Mouse (Mus musculus): ENCODE results near the gene Rexo5. TPM values are rescaled to one million over a fixed set of nuclear protein-coding genes. Genes with fewer than 3 reads are reported as not detected.
A peak's percentile ranks its signal among the peaks of the same experiment; 100 is the strongest.

Gene Rexo5
- polyA plus RNA-seq, 1 experiment from 2014 or later, result 9.6 TPM

GRCm38 (mm10) chr7:119849096-119849495, 55.3 kb downstream of the Rexo5 start:
- ATAC-seq (ENCODE audit: low FRiP score), result peak; percentile 32; the same call in 1 of the 2 replicates
- Histone ChIP-seq H3K9me3 (no peaks in the 10 kb centered on the region), H3K4me2 (no peak overlapping the region), H3K27ac (no peak overlapping the region), H3K27me3 (no peaks in the 10 kb centered on the region), H3K4me3 (no peak overlapping the region), H3K4me1 (replicated peaks) (no peaks in the 10 kb centered on the region), H3K9ac (no peak overlapping the region), H3K36me3 (peaks cover 7% of the 10 kb centered on the region; the same call in 1 of the 2 replicates)
- WGBS, result 3% methylated on average over 1 of the region's 1 CpGs

- Histone ChIP-seq H3K36me3 (peaks cover 15% of the 10 kb centered on the region; the same call in 1 of the 2 replicates), H3K9me3 (no peaks in the 10 kb centered on the region), H3K4me3 (no peak overlapping the region), H3K9ac (no peak overlapping the region), H3K27me3 (no peaks in the 10 kb centered on the region), H3K27ac (no peak overlapping the region), H3K4me2 (no peak overlapping the region), H3K4me1 (replicated peaks) (no peaks in the 10 kb centered on the region)
- 79% methylated on average over 5 of the region's 5 CpGs for WGBS
- ATAC-seq (ENCODE audit: low FRiP score), result no peak
These were observed 56.9 kb downstream of the Rexo5 start for GRCm38 (mm10) chr7:119850737-119851136.

- H3K27ac ChIP-seq, result no peak overlapping the region
- no peaks in the 10 kb centered on the region for H3K27me3 ChIP-seq
- H3K9ac ChIP-seq, result no peak overlapping the region
- H3K4me2 ChIP-seq, result no peak overlapping the region
- ATAC-seq (ENCODE audit: low FRiP score), result no peak
- no peaks in the 10 kb centered on the region for H3K9me3 ChIP-seq
- H3K4me3 ChIP-seq, result no peak overlapping the region
- peaks cover 23% of the 10 kb centered on the region for H3K36me3 ChIP-seq
- no peaks in the 10 kb centered on the region for H3K4me1 ChIP-seq (replicated peaks)
These were observed 58.7 kb downstream of the Rexo5 start for GRCm38 (mm10) chr7:119852494-119852893.

- H3K36me3 ChIP-seq, result peaks cover 30% of the 10 kb centered on the region
- H3K4me1 ChIP-seq (replicated peaks), result no peaks in the 10 kb centered on the region
- H3K4me2 ChIP-seq, result no peak overlapping the region
- no peak overlapping the region for H3K9ac ChIP-seq
- H3K4me3 ChIP-seq, result no peak overlapping the region
- H3K27me3 ChIP-seq, result no peaks in the 10 kb centered on the region
- WGBS, result 90% methylated on average over 1 of the region's 1 CpGs
- no peaks in the 10 kb centered on the region for H3K9me3 ChIP-seq
- H3K27ac ChIP-seq, result no peak overlapping the region
- ATAC-seq (ENCODE audit: low FRiP score), result no peak
These were observed 59.4 kb downstream of the Rexo5 start for GRCm38 (mm10) chr7:119853186-119853585.

GRCm38 (mm10) chr7:119854362-119854761, 60.6 kb downstream of the Rexo5 start:
- H3K9me3 ChIP-seq, result no peaks in the 10 kb centered on the region
- no peak overlapping the region for H3K4me2 ChIP-seq
- H3K4me3 ChIP-seq, result no peak overlapping the region
- ATAC-seq (ENCODE audit: low FRiP score), result no peak
- H3K36me3 ChIP-seq, result peaks cover 37% of the 10 kb centered on the region
- no peaks in the 10 kb centered on the region for H3K27me3 ChIP-seq
- 96% methylated on average over 2 of the region's 2 CpGs for WGBS
- H3K9ac ChIP-seq, result no peak overlapping the region
- H3K27ac ChIP-seq, result no peak overlapping the region
- H3K4me1 ChIP-seq (replicated peaks), result no peaks in the 10 kb centered on the region

- Histone ChIP-seq H3K4me3 (no peak overlapping the region), H3K27ac (no peak overlapping the region), H3K4me2 (no peak overlapping the region), H3K9me3 (no peaks in the 10 kb centered on the region), H3K9ac (no peak overlapping the region), H3K4me1 (replicated peaks) (peaks cover under 1% of the 10 kb centered on the region; the same call in 1 of the 2 replicates), H3K27me3 (no peaks in the 10 kb centered on the region), H3K36me3 (peaks cover 41% of the 10 kb centered on the region)
- ATAC-seq (ENCODE audit: low FRiP score), result no peak
These were observed 61.2 kb downstream of the Rexo5 start for GRCm38 (mm10) chr7:119855031-119855430.

- Histone ChIP-seq H3K27me3 (no peaks in the 10 kb centered on the region), H3K4me3 (no peak overlapping the region), H3K4me2 (no peak overlapping the region), H3K9me3 (no peaks in the 10 kb centered on the region), H3K9ac (no peak overlapping the region), H3K27ac (no peak overlapping the region), H3K36me3 (peaks cover 31% of the 10 kb centered on the region), H3K4me1 (replicated peaks) (peaks cover 23% of the 10 kb centered on the region)
- 80% methylated on average over 6 of the region's 6 CpGs for WGBS
- no peak for ATAC-seq (ENCODE audit: low FRiP score)
These were observed 65.7 kb downstream of the Rexo5 start for GRCm38 (mm10) chr7:119859476-119859875.

DNA sequence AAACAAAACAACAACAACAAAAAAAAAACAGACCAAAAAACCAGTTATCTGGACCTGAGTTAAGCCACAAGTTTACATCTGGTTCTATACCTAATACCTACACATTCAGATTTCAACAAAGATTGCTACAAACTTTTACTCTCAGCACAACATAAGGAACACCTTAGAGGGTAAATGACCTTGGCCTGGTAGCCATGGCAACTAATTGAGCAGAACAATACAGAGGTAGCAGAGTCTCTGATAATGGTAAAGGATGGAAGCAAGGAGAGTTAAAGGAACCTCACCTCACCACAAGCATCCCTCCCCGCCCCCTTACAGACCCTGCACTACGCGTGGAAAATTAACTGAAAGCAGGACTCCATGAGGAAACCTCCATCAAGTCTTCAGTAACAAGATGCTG, 66.3 kb downstream of the Rexo5 start:
- Histone ChIP-seq H3K27me3 (no peaks in the 10 kb centered on the region), H3K4me3 (no peak overlapping the region), H3K9me3 (no peaks in the 10 kb centered on the region), H3K36me3 (peaks cover 26% of the 10 kb centered on the region), H3K9ac (no peak overlapping the region), H3K27ac (no peak overlapping the region), H3K4me2 (no peak overlapping the region), H3K4me1 (replicated peaks) (peaks cover 23% of the 10 kb centered on the region)
- 90% methylated on average over 3 of the region's 3 CpGs for WGBS
- no peak for ATAC-seq (ENCODE audit: low FRiP score)

GRCm38 (mm10) chr7:119860554-119860953, 66.7 kb downstream of the Rexo5 start:
- Histone ChIP-seq H3K9ac (no peak overlapping the region), H3K4me3 (no peak overlapping the region), H3K27ac (no peak overlapping the region), H3K36me3 (peaks cover 26% of the 10 kb centered on the region), H3K4me1 (replicated peaks) (peaks cover 23% of the 10 kb centered on the region), H3K27me3 (no peaks in the 10 kb centered on the region), H3K4me2 (no peak overlapping the region), H3K9me3 (no peaks in the 10 kb centered on the region)
- 94% methylated on average over 2 of the region's 2 CpGs for WGBS
- no peak for ATAC-seq (ENCODE audit: low FRiP score)

- Histone ChIP-seq H3K4me3 (no peak overlapping the region), H3K36me3 (peaks cover 26% of the 10 kb centered on the region), H3K27me3 (no peaks in the 10 kb centered on the region), H3K27ac (peak overlapping the region; percentile 80), H3K4me1 (replicated peaks) (peaks cover 23% of the 10 kb centered on the region), H3K9ac (no peak overlapping the region), H3K9me3 (no peaks in the 10 kb centered on the region), H3K4me2 (no peak overlapping the region)
- no peak for ATAC-seq (ENCODE audit: low FRiP score)
These were observed 67.1 kb downstream of the Rexo5 start for GRCm38 (mm10) chr7:119860971-119861334.

- H3K27me3 ChIP-seq, result no peaks in the 10 kb centered on the region
- H3K36me3 ChIP-seq, result peaks cover 23% of the 10 kb centered on the region
- 0 out of 2 replicates have a peak overlapping the region, but pooled peaks have one; percentile 30 for H3K9ac ChIP-seq
- no peaks in the 10 kb centered on the region for H3K9me3 ChIP-seq
- H3K4me3 ChIP-seq, result no peak overlapping the region
- H3K4me2 ChIP-seq, result no peak overlapping the region
- 20% methylated on average over 6 of the region's 6 CpGs for WGBS
- ATAC-seq (ENCODE audit: low FRiP score), result peak; percentile 71
- peaks cover 23% of the 10 kb centered on the region for H3K4me1 ChIP-seq (replicated peaks)
- peak overlapping the region; percentile 80 for H3K27ac ChIP-seq
These were observed 67.7 kb downstream of the Rexo5 start for GRCm38 (mm10) chr7:119861335-119862091.

GRCm38 (mm10) chr7:119862167-119862566, 68.4 kb downstream of the Rexo5 start:
- Histone ChIP-seq H3K27me3 (no peaks in the 10 kb centered on the region), H3K4me3 (no peak overlapping the region), H3K4me2 (no peak overlapping the region), H3K9ac (0 out of 2 replicates have a peak overlapping the region, but pooled peaks have one; percentile 30), H3K27ac (peak overlapping the region; percentile 80), H3K4me1 (replicated peaks) (peaks cover 23% of the 10 kb centered on the region), H3K36me3 (peaks cover 20% of the 10 kb centered on the region), H3K9me3 (no peaks in the 10 kb centered on the region)
- ATAC-seq (ENCODE audit: low FRiP score), result peak; percentile 18; the same call in 1 of the 2 replicates
- WGBS, result 43% methylated on average over 1 of the region's 1 CpGs

DNA sequence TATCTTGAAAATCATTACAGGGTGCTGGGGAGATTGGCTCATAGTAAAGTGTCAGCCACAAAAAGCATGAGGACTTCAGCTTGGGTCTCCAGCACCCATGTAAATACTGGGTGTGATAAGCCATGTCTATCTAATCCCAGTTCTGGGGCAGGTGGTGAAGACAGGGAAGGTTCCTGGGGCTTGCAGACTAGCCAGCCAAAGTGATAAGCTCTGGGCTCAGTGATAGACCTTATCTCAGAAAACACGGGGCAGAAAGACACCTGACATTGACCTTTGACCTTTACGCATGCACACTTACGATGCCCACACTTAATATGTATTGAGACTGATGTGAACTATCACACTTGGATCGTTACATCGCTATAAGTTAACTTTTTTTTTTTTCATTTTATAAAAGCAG, 70.7 kb downstream of the Rexo5 start:
- H3K4me2 ChIP-seq, result no peak overlapping the region
- H3K9me3 ChIP-seq, result no peaks in the 10 kb centered on the region
- H3K36me3 ChIP-seq, result peaks cover 3% of the 10 kb centered on the region; the same call in 1 of the 2 replicates
- no peak overlapping the region for H3K9ac ChIP-seq
- no peak overlapping the region for H3K4me3 ChIP-seq
- no peaks in the 10 kb centered on the region for H3K27me3 ChIP-seq
- WGBS, result 94% methylated on average over 5 of the region's 5 CpGs
- peaks cover 23% of the 10 kb centered on the region for H3K4me1 ChIP-seq (replicated peaks)
- H3K27ac ChIP-seq, result no peak overlapping the region
- no peak for ATAC-seq (ENCODE audit: low FRiP score)
